Mouse (Mus musculus) liver, embryonic 13.5 days (tissue): Measurements from ENCODE around the gene Olfr523. TPM values are rescaled to one million over a fixed set of nuclear protein-coding genes. Genes with fewer than 3 reads are reported as not detected.
A peak's percentile ranks its signal among the peaks of the same experiment; 100 is the strongest.
"Not testable (repeated sequence)": the region's sequence is repeated elsewhere in the genome, so short reads cannot be mapped to it uniquely, and the experiment has no call there.

Source experiments
- ATAC-seq: fragments of 200-750 bp; cut with Nextera tagmentation; 2 replicates; pipeline ENCODE4 v1.8.0; 2017; ENCODE audit warnings: low read depth, mild to moderate bottlenecking, moderate number of reproducible peaks, moderate library complexity
- DNase-seq: peaks from one replicate; pipeline ENCODE4 v3.0.0; 2022
- H3K27ac ChIP-seq: fragments of 300-500 bp; sonication (generic); 2 replicates; pipeline ENCODE4 v1.5.1; 2015; ENCODE audit warnings: moderate library complexity, mild to moderate bottlenecking, inconsistent platforms
- H3K27me3 ChIP-seq: fragments of 300-500 bp; sonication (generic); 2 replicates; pipeline ENCODE4 v1.6.1; 2015; ENCODE audit warnings: mild to moderate bottlenecking, inconsistent platforms
- H3K36me3 ChIP-seq: fragments of 300-500 bp; sonication (generic); 2 replicates; pipeline ENCODE4 v1.6.1; 2015; ENCODE audit warnings: mild to moderate bottlenecking, inconsistent platforms
- H3K4me1 ChIP-seq: fragments of 300-500 bp; sonication (generic); replicated peaks from 2 replicates; pipeline ENCODE4 v1.6.1; 2015; ENCODE audit warnings: inconsistent platforms
- H3K4me2 ChIP-seq: fragments of 300-500 bp; sonication (generic); 2 replicates; pipeline ENCODE4 v1.6.1; 2015; ENCODE audit warnings: inconsistent platforms, mild to moderate bottlenecking, moderate library complexity
- H3K4me3 ChIP-seq: fragments of 300-500 bp; sonication (generic); replicated peaks from 2 replicates; pipeline ENCODE4 v1.5.1; 2015; ENCODE audit warnings: mild to moderate bottlenecking, inconsistent platforms
- H3K9ac ChIP-seq: fragments of 300-500 bp; sonication (generic); 2 replicates; pipeline ENCODE4 v1.6.1; 2015; ENCODE audit warnings: mild to moderate bottlenecking, inconsistent platforms
- H3K9me3 ChIP-seq: fragments of 300-500 bp; sonication (generic); replicated peaks from 2 replicates; pipeline ENCODE4 v1.6.1; 2016; ENCODE audit warnings: inconsistent platforms
- WGBS: fragments of 180-500 bp; shearing (Covaris S2); methylation state at CpG from one replicate; pipeline ENCODE4 v1.1.7; 2015; ENCODE audit not compliant: insufficient replicate concordance; 5-methylcytosine and 5-hydroxymethylcytosine counted together
- polyA plus RNA-seq: library from polyadenylated mRNA; unstranded; fragments of >200 nt; fragmentation: Nextera tagmentation; extraction: Ambion mirVana; gene quantifications from 2 replicates; pipeline ENCODE4 v1.2.1, GENCODE M21; 2015

The Olfr523 gene
- not detected in 2 replicates for polyA plus RNA-seq

DNA sequence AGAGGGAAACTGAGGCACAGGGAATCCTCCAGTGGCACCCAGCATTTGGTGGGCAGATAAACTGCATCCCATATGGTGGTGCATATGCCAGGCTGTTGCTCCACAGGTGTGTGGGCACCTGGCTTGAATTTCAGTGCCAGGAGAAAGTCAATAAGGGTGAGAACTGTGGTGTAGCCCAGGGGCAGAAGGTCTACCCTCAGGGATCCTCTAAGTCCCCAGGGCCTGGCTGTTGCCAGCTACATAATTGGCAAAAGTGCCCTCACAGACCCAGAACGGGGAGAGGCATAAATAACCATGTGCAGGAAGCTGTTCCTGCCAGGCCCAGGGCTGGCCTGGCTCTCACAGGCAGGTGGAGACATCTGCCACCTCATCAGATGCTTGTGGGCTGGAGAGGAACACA lies at the start of gene Olfr523:
TSS of gene Olfr523 (plus strand) at position 282 of the 400 bp plus-strand sequence.
- 38% methylated on average over 1 of the region's 1 CpGs for WGBS

GRCm38 (mm10) chr7:140124382-140124781 lies 48.6 kb upstream of the Olfr523 start:
- Histone ChIP-seq H3K27me3 (no peaks in the 10 kb centered on the region), H3K4me2 (no peak overlapping the region), H3K4me1 (peaks cover 38% of the 10 kb centered on the region), H3K9ac (no peak overlapping the region), H3K4me3 (no peak overlapping the region), H3K27ac (no peak overlapping the region), H3K9me3 (no peaks in the 10 kb centered on the region), H3K36me3 (no peaks in the 10 kb centered on the region)
- 77% methylated on average over 1 of the region's 1 CpGs for WGBS
- DNase-seq (no peak), ATAC-seq (no peak)

More for the DNA sequence above, at the start of gene Olfr523:
- Histone ChIP-seq H3K9me3 (no peaks in the 10 kb centered on the region), H3K9ac (no peak within 1 kb of the TSS), H3K36me3 (no peaks in the 10 kb centered on the region), H3K4me1 (no peaks in the 10 kb centered on the region), H3K4me2 (no peak within 1 kb of the TSS), H3K27me3 (no peaks in the 10 kb centered on the region), H3K27ac (no peak within 1 kb of the TSS), H3K4me3 (no peak within 1 kb of the TSS)
- no peak for DNase-seq
- ATAC-seq: no peak

DNA sequence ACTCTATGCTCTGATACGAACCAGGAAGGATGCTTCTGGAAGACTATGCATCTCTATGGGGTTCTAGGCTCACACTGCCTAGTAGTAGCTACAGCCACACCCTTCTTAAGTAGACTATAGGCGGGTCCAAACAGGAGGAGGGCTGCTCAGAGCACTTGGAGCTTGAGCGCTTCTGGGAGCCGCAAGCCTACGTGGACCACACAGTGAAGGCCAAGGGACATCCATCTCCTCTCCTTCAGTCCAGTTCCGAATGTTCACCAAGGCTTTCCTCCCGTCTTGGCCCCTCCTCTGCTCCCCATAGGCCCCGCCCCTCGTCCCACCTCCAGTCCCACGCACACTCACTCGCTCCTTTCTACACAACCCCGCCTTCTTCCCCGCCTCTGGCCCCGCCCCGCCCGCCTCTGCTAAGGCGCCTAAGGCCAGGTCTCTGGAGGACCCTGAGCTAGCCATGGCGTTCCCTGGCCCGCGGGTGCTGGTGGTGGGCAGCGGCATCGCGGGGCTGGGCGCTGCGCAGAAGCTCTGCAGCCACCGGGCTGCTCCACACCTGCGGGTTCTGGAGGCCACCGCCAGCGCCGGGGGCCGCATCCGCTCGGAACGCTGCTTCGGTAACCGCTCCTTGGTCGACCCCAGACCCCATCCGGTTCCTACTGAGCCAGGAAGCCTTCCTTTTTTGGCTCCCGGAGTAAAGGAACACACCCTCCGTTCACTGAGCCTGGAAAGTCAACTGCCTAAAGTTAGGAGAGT lies 47.6 kb upstream of the Olfr523 start:
- Histone ChIP-seq H3K4me1 (peaks cover 38% of the 10 kb centered on the region), H3K27me3 (no peaks in the 10 kb centered on the region), H3K36me3 (0 out of 2 replicates have a peak, but pooled peaks cover 4% of the 10 kb centered on the region), H3K9me3 (no peaks in the 10 kb centered on the region), H3K4me2 (peak overlapping the region; percentile 91), H3K4me3 (peak overlapping the region; percentile 75), H3K9ac (peak overlapping the region; percentile 82), H3K27ac (peak overlapping the region; percentile 47; the same call in 1 of the 2 replicates)
- 1% methylated on average over 40 of the region's 40 CpGs for WGBS
- ATAC-seq (peak; percentile 100), DNase-seq (peak; percentile 92)

DNA sequence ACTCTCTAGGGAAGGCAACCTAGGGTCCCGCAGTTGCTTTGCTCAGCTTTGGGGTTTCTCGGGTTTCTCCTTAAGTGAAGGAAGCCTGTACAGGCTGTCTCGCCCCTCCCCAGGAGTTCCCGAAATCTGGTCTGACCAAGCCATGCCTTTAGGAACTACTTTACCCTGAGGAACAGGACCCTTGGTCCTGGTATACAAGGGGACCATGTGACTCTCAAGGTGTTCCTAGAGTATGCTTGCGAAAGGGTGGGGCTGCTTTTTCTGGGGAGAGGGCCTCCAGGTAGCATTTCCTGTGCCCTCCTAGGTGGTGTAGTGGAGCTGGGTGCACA lies 47.0 kb upstream of the Olfr523 start:
- WGBS: 5% methylated on average over 5 of the region's 5 CpGs

DNA sequence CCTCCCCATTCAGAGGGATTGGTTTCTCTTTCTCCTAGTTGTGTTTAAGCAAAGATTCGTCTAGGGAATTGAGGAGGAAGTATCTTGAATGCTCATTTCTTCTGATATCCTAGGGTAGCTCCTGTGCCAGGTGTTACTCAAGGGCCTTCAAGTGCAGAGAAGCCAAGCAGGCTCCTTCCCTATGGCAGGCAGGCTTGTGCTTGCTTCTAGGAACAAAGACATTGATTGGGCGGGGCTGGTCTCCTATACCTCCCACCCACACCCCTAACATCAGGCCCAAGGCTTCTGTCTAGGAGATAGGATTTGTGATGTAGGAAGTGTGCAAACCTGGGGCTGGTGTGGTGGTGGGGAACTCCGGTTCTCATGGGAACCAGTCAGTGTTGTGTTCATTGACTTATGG lies 46.1 kb upstream of the Olfr523 start:
- 0 out of 2 replicates have a peak, but pooled peaks cover 4% of the 10 kb centered on the region for H3K36me3 ChIP-seq
- ATAC-seq (no peak), DNase-seq (no peak)
- no peak overlapping the region for H3K4me3 ChIP-seq
- H3K9me3 ChIP-seq: no peaks in the 10 kb centered on the region
- H3K27ac ChIP-seq: no peak overlapping the region
- WGBS: 49% methylated on average over 3 of the region's 3 CpGs
- no peak overlapping the region for H3K9ac ChIP-seq
- H3K4me1 ChIP-seq: peaks cover 38% of the 10 kb centered on the region
- H3K4me2 ChIP-seq: no peak overlapping the region
- no peaks in the 10 kb centered on the region for H3K27me3 ChIP-seq

More for the DNA sequence above, 47.0 kb upstream of the Olfr523 start:
- H3K4me1 ChIP-seq: peaks cover 38% of the 10 kb centered on the region
- H3K4me3 ChIP-seq: peak overlapping the region; percentile 75
- no peaks in the 10 kb centered on the region for H3K9me3 ChIP-seq
- H3K27me3 ChIP-seq: no peaks in the 10 kb centered on the region
- ATAC-seq (0 out of 2 replicates have a peak, but pooled peaks have one; percentile 0), DNase-seq (no peak)
- H3K4me2 ChIP-seq: peak overlapping the region; percentile 91
- 0 out of 2 replicates have a peak, but pooled peaks cover 4% of the 10 kb centered on the region for H3K36me3 ChIP-seq
- peak overlapping the region; percentile 82 for H3K9ac ChIP-seq
- H3K27ac ChIP-seq: no peak overlapping the region

- Histone ChIP-seq H3K4me1 (peaks cover 33% of the 10 kb centered on the region), H3K9ac (no peak overlapping the region), H3K27me3 (no peaks in the 10 kb centered on the region), H3K9me3 (no peaks in the 10 kb centered on the region), H3K27ac (no peak overlapping the region), H3K4me3 (no peak overlapping the region), H3K36me3 (0 out of 2 replicates have a peak, but pooled peaks cover 4% of the 10 kb centered on the region), H3K4me2 (no peak overlapping the region)
- DNase-seq (no peak), ATAC-seq (no peak)
- WGBS: 44% methylated on average over 2 of the region's 2 CpGs
These were observed 45.1 kb upstream of the Olfr523 start for GRCm38 (mm10) chr7:140127911-140128310.

DNA sequence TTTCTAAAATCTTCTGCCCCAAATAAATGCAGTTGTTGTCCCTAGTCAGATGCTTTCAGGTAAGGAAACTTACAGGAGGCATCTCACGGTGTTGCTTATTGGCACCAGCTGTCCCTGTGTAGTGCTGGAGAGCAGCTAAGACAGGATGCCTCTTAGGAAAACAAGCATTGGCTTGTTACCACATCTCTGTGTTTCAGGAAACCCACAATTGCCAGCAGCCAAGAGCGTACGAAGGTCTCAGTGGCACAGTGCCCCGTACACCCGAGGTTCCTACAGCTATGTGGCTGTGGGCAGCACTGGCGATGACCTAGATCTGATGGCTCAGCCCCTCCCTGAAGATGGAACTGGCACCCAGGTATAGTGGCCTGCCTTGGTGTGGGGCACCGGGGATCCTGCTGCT lies 40.8 kb upstream of the Olfr523 start:
- not testable (repeated sequence) for H3K27me3 ChIP-seq, H3K9ac ChIP-seq, ATAC-seq, H3K4me2 ChIP-seq, H3K9me3 ChIP-seq, H3K27ac ChIP-seq, H3K4me3 ChIP-seq, H3K4me1 ChIP-seq, H3K36me3 ChIP-seq, DNase-seq
- 69% methylated on average over 7 of the region's 7 CpGs for WGBS

GRCm38 (mm10) chr7:140134033-140134432 lies 39.0 kb upstream of the Olfr523 start:
- H3K27me3 ChIP-seq, H3K4me3 ChIP-seq, H3K4me1 ChIP-seq, H3K9ac ChIP-seq, H3K9me3 ChIP-seq, ATAC-seq, H3K4me2 ChIP-seq, H3K27ac ChIP-seq, DNase-seq, H3K36me3 ChIP-seq: not testable (repeated sequence)
- WGBS: 24% methylated on average over 3 of the region's 7 CpGs

DNA sequence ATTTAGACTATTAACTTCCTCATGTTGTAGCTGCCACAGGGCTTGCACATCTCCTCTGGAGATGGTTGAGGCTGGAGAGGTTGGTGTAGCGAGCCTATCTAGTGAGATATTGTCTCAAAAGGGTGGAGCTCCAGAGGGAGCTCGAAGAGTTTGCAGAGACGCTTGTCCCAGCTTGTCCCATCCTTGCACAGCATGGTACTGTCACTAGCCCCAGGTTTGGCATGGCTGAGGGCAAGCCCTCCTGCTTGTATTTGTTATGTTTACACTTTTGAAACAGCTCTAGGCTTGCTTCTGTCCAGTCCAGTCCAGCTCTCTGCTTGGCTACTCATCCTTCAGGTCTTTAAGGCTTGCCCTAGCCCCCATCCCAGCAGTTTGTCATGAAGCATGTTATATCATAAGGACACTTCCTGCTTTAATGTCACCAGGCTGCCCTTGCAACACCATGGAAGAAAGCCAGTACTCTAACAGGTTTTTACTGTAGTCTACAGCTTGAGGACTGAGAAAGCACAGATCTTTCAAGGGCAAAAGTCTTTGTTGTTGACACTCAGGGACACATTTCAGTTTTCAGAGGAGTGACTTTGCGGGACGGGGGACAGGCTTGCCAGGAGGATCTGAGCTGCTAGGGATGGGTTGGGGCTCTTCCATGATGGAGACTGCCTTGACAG lies 37.8 kb upstream of the Olfr523 start:
- Histone ChIP-seq H3K4me2 (no peak overlapping the region), H3K4me3 (no peak overlapping the region), H3K9me3 (no peaks in the 10 kb centered on the region), H3K4me1 (peaks cover 9% of the 10 kb centered on the region), H3K9ac (no peak overlapping the region), H3K27me3 (no peaks in the 10 kb centered on the region), H3K36me3 (no peaks in the 10 kb centered on the region), H3K27ac (no peak overlapping the region)
- 65% methylated on average over 5 of the region's 5 CpGs for WGBS
- ATAC-seq (no peak), DNase-seq (no peak)

GRCm38 (mm10) chr7:140137135-140138020 lies 35.6 kb upstream of the Olfr523 start, which contains the start of gene Mtg1:
Gene Mtg1 (plus strand): TSS chr7:140137564.
- no peaks in the 10 kb centered on the region for H3K27me3 ChIP-seq
- ATAC-seq: peak; percentile 97
- peak within 1 kb of the TSS; percentile 78 for H3K27ac ChIP-seq
- peak within 1 kb of the TSS; percentile 86 for H3K4me2 ChIP-seq
- peak within 1 kb of the TSS; percentile 88 for H3K9ac ChIP-seq
- H3K4me3 ChIP-seq: peak within 1 kb of the TSS; percentile 85
- H3K4me1 ChIP-seq: peaks cover 9% of the 10 kb centered on the region
- 2% methylated on average over 39 of the region's 39 CpGs for WGBS
- DNase-seq: peak; percentile 92
- H3K9me3 ChIP-seq: no peaks in the 10 kb centered on the region
- H3K36me3 ChIP-seq: no peaks in the 10 kb centered on the region

DNA sequence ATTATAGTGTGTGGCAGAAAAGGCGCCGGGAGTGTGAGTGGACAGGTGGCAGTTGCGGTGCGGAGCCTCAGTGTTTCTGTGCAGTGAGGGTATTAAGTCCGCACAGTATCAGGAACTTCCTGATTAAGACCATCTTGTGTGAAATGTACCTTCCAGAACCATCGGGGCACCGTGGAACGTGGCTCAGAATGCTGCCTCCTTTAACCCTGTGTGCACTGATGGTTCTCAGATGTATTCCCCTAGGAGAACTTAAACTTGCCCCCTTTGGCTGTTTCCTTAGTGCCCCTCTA lies 35.1 kb upstream of the Olfr523 start:
- peaks cover 9% of the 10 kb centered on the region for H3K4me1 ChIP-seq
- peak overlapping the region; percentile 86 for H3K4me2 ChIP-seq
- no peaks in the 10 kb centered on the region for H3K36me3 ChIP-seq
- no peak for ATAC-seq
- H3K27ac ChIP-seq: peak overlapping the region; percentile 78
- WGBS: 2% methylated on average over 8 of the region's 8 CpGs
- peak overlapping the region; percentile 88 for H3K9ac ChIP-seq
- no peaks in the 10 kb centered on the region for H3K9me3 ChIP-seq
- H3K27me3 ChIP-seq: no peaks in the 10 kb centered on the region
- DNase-seq: no peak
- peak overlapping the region; percentile 85 for H3K4me3 ChIP-seq
